In genomic region chr7:101896104-101897066, GRCm38 (mm10) we compare ENCODE assay signal across 8 mouse cellular contexts. TPM values are rescaled to one million over a fixed set of nuclear protein-coding genes. Genes with fewer than 3 reads are reported as not detected.
DNase-seq lines count a peak whose midpoint lies in the region; ATAC-seq lines count a peak whose summit lies in the region.

No protein-coding gene starts in this region.

- H3K27ac ChIP-seq in lung, embryonic 16.5 days (ENCODE audit: low read length), result peak overlapping the region; percentile 89

- ATAC-seq in hematopoietic stem cell, adult 5-6 weeks (replicated peaks in 1 of 2; ENCODE audit: insufficient read depth in 1 of 2, low FRiP score in 2 of 2, low TSS enrichment in 1 of 2, low read depth in 1 of 2, poor library complexity in 2 of 2, severe bottlenecking in 2 of 2), result peak; percentile 94
- peak; percentile 98 for ATAC-seq in lung, embryonic 16.5 days (ENCODE audit: low read depth)

- H3K9ac ChIP-seq in lung, embryonic 16.5 days (ENCODE audit: low read length), result peak overlapping the region; percentile 66

- H3K4me3 ChIP-seq in lung, embryonic 16.5 days (ENCODE audit: low read length), result peak overlapping the region; percentile 49

- H3K36me3 ChIP-seq in lung, embryonic 16.5 days (ENCODE audit: control insufficient read depth, insufficient read depth, low read length), result no peaks in the 10 kb centered on the region

- no peaks in the 10 kb centered on the region for H3K27me3 ChIP-seq in lung, embryonic 16.5 days (ENCODE audit: control insufficient read depth, insufficient read depth, low read depth, low read length)

- H3K4me1 ChIP-seq in lung, embryonic 16.5 days (replicated peaks; ENCODE audit: control insufficient read depth, insufficient read depth, low read length), result peaks cover 2% of the 10 kb centered on the region; the same call in 1 of the 2 replicates

- no peaks in the 10 kb centered on the region for H3K9me3 ChIP-seq in lung, embryonic 16.5 days (ENCODE audit: control insufficient read depth, low read length)

- DNase-seq in MEL-GATA-1-ER (ENCODE audit: extremely low read depth, low read depth), result peak; percentile 98
- DNase-seq in cerebellum, adult 8-10 months, result peak; percentile 95
- DNase-seq in forelimb bud, embryonic 11.5 days (ENCODE audit: low read depth, low spot score), result peak; percentile 98
- DNase-seq in layer of hippocampus, adult 9-10 months (ENCODE audit: low spot score), result peak; percentile 98
- DNase-seq in ovary, postnatal 10 days (ENCODE audit: low spot score), result peak; percentile 83
- DNase-seq in thymus, postnatal 10 days (ENCODE audit: low spot score in 2 of 2), result peak; percentile 94 to 96

- peak overlapping the region; percentile 54 for H3K4me2 ChIP-seq in lung, embryonic 16.5 days (ENCODE audit: low read depth, low read length)

- WGBS in lung, embryonic 16.5 days, result under 1% methylated on average over 57 of the region's 57 CpGs

RNA-seq across cellular contexts. Expression of gene Lamtor1, which starts 9.3 kb away (rescaled TPM):
- total RNA-seq in hematopoietic stem cell, adult 5-6 weeks (2017), result 42.7 and 71.2 TPM in 2 replicates
- 161 and 163 TPM in 2 replicates for polyA plus RNA-seq in lung, embryonic 16.5 days (2015; fragmentation: Nextera tagmentation; extraction: Ambion mirVana)

RNA-seq across cellular contexts. Expression of gene Tomt, which starts 9.8 kb away (rescaled TPM):
- total RNA-seq in hematopoietic stem cell, adult 5-6 weeks (2017), result 0.13 and 0.84 TPM in 2 replicates
- 0.20 and 0.69 TPM in 2 replicates for polyA plus RNA-seq in lung, embryonic 16.5 days (2015; fragmentation: Nextera tagmentation; extraction: Ambion mirVana)

RNA-seq across cellular contexts. Expression of gene Folr1, which starts 25.8 kb away (rescaled TPM):
- total RNA-seq in hematopoietic stem cell, adult 5-6 weeks (2017), result not detected in 2 replicates
- polyA plus RNA-seq in lung, embryonic 16.5 days (2015; fragmentation: Nextera tagmentation; extraction: Ambion mirVana), result 1.5 and 1.6 TPM in 2 replicates

RNA-seq across cellular contexts. Expression of gene Anapc15, which starts 32.9 kb away (rescaled TPM):
- 51.8 and 69.3 TPM in 2 replicates for total RNA-seq in hematopoietic stem cell, adult 5-6 weeks (2017)
- polyA plus RNA-seq in lung, embryonic 16.5 days (2015; fragmentation: Nextera tagmentation; extraction: Ambion mirVana), result 71.2 and 73.0 TPM in 2 replicates

RNA-seq across cellular contexts. Expression of gene Lrrc51, which starts 37.3 kb away (rescaled TPM):
- total RNA-seq in hematopoietic stem cell, adult 5-6 weeks (2017), result 2.4 and 3.2 TPM in 2 replicates
- polyA plus RNA-seq in lung, embryonic 16.5 days (2015; fragmentation: Nextera tagmentation; extraction: Ambion mirVana), result 18.1 and 28.3 TPM in 2 replicates

Comparison
In these comparisons a context has a peak if more than half of its experiments do, and no peak if none do; other contexts are left out.
1. Peak in every context shown above with its lines: DNase-seq, ATAC-seq, H3K4me3 ChIP-seq and H3K27ac ChIP-seq.